Mouse (Mus musculus) stomach, embryonic 15.5 days (tissue): Measurements from ENCODE around the gene Dnajc4. TPM values are rescaled to one million over a fixed set of nuclear protein-coding genes. Genes with fewer than 3 reads are reported as not detected.

Experiments
- ATAC-seq: fragments of 200-750 bp; cut with Nextera tagmentation; 2 replicates; pipeline ENCODE4 v1.8.0; 2017; ENCODE audit warnings: low read depth, moderate number of reproducible peaks, moderate TSS enrichment; ENCODE audit not compliant: insufficient read depth, low FRiP score
- H3K27ac ChIP-seq: fragments of 300-500 bp; sonication (generic); 2 replicates; pipeline ENCODE4 v1.5.1; 2015; ENCODE audit warnings: mild to moderate bottlenecking, inconsistent platforms
- H3K27me3 ChIP-seq: fragments of 300-500 bp; sonication (generic); replicated peaks from 2 replicates; pipeline ENCODE4 v1.6.1; 2015; ENCODE audit warnings: inconsistent platforms
- H3K36me3 ChIP-seq: fragments of 300-500 bp; sonication (generic); 2 replicates; pipeline ENCODE4 v1.6.1; 2015; ENCODE audit warnings: inconsistent platforms
- H3K4me1 ChIP-seq: fragments of 300-500 bp; sonication (generic); 2 replicates; pipeline ENCODE4 v1.6.1; 2015; ENCODE audit warnings: inconsistent platforms
- H3K4me2 ChIP-seq: fragments of 300-500 bp; sonication (generic); 2 replicates; pipeline ENCODE4 v1.6.1; 2015; ENCODE audit warnings: mild to moderate bottlenecking, inconsistent platforms
- H3K4me3 ChIP-seq: fragments of 300-500 bp; sonication (generic); replicated peaks from 2 replicates; pipeline ENCODE4 v1.5.1; 2015; ENCODE audit warnings: inconsistent platforms
- H3K9ac ChIP-seq: fragments of 300-500 bp; sonication (generic); 2 replicates; pipeline ENCODE4 v1.6.1; 2015; ENCODE audit warnings: inconsistent platforms
- H3K9me3 ChIP-seq: fragments of 300-500 bp; sonication (generic); 2 replicates; pipeline ENCODE4 v1.6.1; 2016; ENCODE audit warnings: inconsistent platforms
- WGBS: fragments of 180-500 bp; shearing (Covaris S2); methylation state at CpG from one replicate; pipeline ENCODE4 v1.1.7; 2015; 5-methylcytosine and 5-hydroxymethylcytosine counted together
- polyA plus RNA-seq: library from polyadenylated mRNA; unstranded; fragments of >200 nt; fragmentation: Nextera tagmentation; extraction: Ambion mirVana; gene quantifications from 2 replicates; pipeline ENCODE4 v1.2.1, GENCODE M21; 2015

Gene Dnajc4
- polyA plus RNA-seq, 1 experiment from 2014 or later, result 26.4 TPM

DNA sequence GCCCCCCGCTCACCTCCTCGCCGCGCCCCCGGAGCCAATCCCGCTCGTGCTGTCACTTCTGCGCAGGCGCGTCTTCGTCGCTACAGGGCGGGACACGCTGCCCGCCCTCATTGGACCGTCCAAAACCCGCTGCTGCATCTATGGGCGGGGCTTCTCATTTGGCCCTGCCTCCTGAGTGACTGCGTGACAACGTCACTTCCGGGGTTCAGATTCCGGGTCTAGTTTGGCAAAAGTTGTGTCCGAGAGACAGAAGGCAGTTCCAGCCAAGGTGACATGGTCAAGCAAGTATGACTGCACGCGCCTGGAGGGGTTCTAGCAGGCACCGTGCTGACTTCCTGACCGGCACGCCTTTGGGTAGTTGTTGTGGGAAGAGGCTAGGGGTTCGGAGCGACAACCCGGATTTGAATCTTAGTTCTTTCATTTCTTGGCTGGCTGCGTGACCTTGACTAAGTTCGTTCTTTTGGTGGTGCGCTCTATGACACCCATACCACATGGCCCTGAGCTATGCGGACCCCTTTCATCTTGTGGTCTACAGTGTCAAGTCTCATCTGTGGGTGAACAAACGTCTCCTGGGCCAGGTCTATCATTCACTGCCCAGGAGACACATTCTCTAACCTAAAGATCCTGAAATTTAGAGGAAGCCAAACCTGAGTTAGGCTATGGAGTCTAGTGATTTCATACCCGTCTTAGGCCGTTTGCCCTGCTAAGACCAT, 11.8 kb downstream of the Dnajc4 start, which contains the start of gene Fkbp2:
Gene Fkbp2, minus strand, starts transcription at position 121 of the 713 bp plus-strand sequence.
- H3K27ac ChIP-seq, result peak within 1 kb of the TSS; percentile 95
- no peaks in the 10 kb centered on the region for H3K27me3 ChIP-seq
- peak; percentile 87 for ATAC-seq
- H3K36me3 ChIP-seq, result peaks cover 22% of the 10 kb centered on the region; the same call in 1 of the 2 replicates
- peak within 1 kb of the TSS; percentile 66 for H3K9ac ChIP-seq
- no peaks in the 10 kb centered on the region for H3K9me3 ChIP-seq
- WGBS, result 1% methylated on average over 38 of the region's 38 CpGs
- peak within 1 kb of the TSS; percentile 89 for H3K4me2 ChIP-seq
- H3K4me1 ChIP-seq, result peaks cover 39% of the 10 kb centered on the region
- H3K4me3 ChIP-seq, result peak within 1 kb of the TSS; percentile 75

- no peaks in the 10 kb centered on the region for H3K9me3 ChIP-seq
- H3K27ac ChIP-seq, result peak overlapping the region; percentile 95
- peak overlapping the region; percentile 75 for H3K4me3 ChIP-seq
- H3K9ac ChIP-seq, result peak overlapping the region; percentile 66
- WGBS, result under 1% methylated on average over 59 of the region's 59 CpGs
- peak overlapping the region; percentile 89 for H3K4me2 ChIP-seq
- ATAC-seq, result peak; percentile 91
- peaks cover 39% of the 10 kb centered on the region for H3K4me1 ChIP-seq
- H3K27me3 ChIP-seq, result no peaks in the 10 kb centered on the region
- H3K36me3 ChIP-seq, result peaks cover 20% of the 10 kb centered on the region; the same call in 1 of the 2 replicates
Measured at GRCm38 (mm10) chr19:6979486-6980380, 12.6 kb downstream of the Dnajc4 start.

DNA sequence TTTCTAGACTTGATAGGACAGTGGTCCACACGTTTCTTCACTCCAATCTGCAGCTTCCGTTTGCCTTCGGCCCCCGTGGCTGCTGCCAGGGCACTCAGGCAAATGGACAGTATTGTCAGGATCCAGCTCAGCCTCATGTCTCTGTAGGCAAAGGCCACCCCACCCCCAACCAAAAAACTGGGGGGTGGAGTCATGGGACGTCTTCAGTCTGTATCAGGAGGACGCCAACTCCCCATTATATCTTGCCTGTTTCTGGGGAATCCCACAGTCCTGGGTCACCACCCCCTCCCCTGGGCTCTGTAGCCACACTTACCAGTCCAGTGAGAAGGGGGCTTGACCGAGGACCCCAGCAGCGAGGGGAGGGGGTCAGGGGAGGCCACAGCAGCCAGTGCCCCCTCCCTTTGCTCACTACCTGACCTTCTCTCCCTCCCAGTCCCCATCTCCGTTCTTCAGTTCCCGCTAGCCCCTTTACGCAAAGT, 13.3 kb downstream of the Dnajc4 start:
- peak overlapping the region; percentile 75 for H3K4me3 ChIP-seq
- H3K27ac ChIP-seq, result peak overlapping the region; percentile 95
- H3K4me2 ChIP-seq, result peak overlapping the region; percentile 89
- no peaks in the 10 kb centered on the region for H3K9me3 ChIP-seq
- peaks cover 39% of the 10 kb centered on the region for H3K4me1 ChIP-seq
- ATAC-seq, result no peak
- peak overlapping the region; percentile 58 for H3K9ac ChIP-seq
- 9% methylated on average over 11 of the region's 11 CpGs for WGBS
- no peaks in the 10 kb centered on the region for H3K27me3 ChIP-seq
- H3K36me3 ChIP-seq, result peaks cover 20% of the 10 kb centered on the region; the same call in 1 of the 2 replicates

DNA sequence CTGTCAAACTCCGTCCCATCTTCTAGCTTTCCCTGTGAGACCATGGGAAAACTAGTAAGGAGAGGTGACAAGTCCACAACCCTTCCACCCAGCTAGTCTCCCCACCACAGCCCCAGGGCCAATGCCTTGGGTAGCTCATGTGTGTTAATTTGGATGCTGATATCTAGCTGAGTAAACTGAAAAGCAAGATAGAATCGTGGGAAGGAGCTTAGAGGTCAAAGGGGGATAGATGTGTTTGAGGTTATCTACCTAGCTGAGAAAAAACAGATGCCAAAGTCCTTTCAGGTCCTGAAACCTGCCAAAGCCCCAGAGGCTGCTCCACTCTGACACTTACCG, 13.8 kb downstream of the Dnajc4 start:
- Histone ChIP-seq H3K27me3 (no peaks in the 10 kb centered on the region), H3K4me3 (peak overlapping the region; percentile 75), H3K4me1 (peaks cover 42% of the 10 kb centered on the region), H3K9ac (0 out of 2 replicates have a peak overlapping the region, but pooled peaks have one; percentile 1), H3K36me3 (peaks cover 15% of the 10 kb centered on the region; the same call in 1 of the 2 replicates), H3K27ac (peak overlapping the region; percentile 1; the same call in 1 of the 2 replicates), H3K4me2 (peak overlapping the region; percentile 89), H3K9me3 (no peaks in the 10 kb centered on the region)
- WGBS, result 32% methylated on average over 3 of the region's 3 CpGs
- no peak for ATAC-seq

GRCm38 (mm10) chr19:6977759-6978638, 14.4 kb downstream of the Dnajc4 start:
- no peak for ATAC-seq
- peak overlapping the region; percentile 75 for H3K4me3 ChIP-seq
- H3K9ac ChIP-seq, result 0 out of 2 replicates have a peak overlapping the region, but pooled peaks have one; percentile 1
- peaks cover 42% of the 10 kb centered on the region for H3K4me1 ChIP-seq
- peak overlapping the region; percentile 89 for H3K4me2 ChIP-seq
- H3K27me3 ChIP-seq, result no peaks in the 10 kb centered on the region
- H3K9me3 ChIP-seq, result no peaks in the 10 kb centered on the region
- WGBS, result 71% methylated on average over 13 of the region's 13 CpGs
- peak overlapping the region; percentile 1; the same call in 1 of the 2 replicates for H3K27ac ChIP-seq
- H3K36me3 ChIP-seq, result peaks cover 11% of the 10 kb centered on the region; the same call in 1 of the 2 replicates

DNA sequence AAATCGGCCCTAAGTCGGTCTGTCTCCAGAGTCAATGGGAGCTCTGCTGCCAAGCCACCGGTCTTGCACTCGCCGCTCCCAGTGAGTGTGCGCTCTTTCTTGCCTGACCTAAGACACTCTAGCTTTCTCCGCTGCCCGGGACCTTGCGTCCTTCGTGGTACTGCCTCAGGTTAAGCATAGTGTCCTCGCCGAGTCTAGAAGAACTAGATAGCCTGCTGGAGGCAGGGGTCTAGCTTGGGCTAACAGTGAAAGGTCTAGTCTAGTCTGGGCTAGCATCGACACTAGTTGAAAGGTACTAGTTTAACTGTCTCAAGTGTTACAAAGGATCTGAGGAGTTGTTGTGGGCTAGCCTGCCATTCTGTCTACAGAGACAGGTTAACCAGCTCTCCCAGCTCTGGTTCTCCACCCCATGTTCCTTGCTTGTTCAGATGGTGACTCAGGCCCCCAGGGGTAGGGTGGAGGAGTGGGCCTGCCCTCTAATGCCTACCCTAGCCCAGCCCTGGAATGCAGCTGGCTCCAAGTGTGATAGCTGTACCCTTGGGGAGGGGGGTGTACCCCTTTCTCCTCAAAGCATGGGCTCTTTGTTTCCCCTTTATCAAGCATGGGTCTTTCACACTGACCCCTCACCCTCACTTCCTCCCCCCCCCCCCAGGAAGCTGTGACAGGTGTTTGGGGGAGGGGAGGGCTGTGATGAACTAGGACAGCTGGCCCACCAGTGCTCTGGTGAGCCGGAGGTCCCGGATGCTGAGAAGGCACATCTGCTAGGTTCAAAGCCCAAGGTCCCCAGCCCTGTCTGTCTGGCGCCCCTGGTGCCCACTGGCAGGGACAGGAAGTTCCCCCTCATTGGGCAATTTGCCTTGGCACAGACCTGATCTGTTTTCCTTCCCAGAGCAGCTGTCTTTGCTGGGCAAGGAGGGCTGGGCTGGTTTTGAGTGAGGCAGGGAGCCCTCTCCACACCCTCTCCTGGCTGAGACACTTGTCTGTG, 16.5 kb downstream of the Dnajc4 start, which contains the start of gene Plcb3:
Gene Plcb3, minus strand, starts transcription at position 934 of the 985 bp plus-strand sequence.
- Histone ChIP-seq H3K36me3 (0 out of 2 replicates have a peak, but pooled peaks cover 6% of the 10 kb centered on the region), H3K9ac (peak within 1 kb of the TSS; percentile 68), H3K4me3 (peak within 1 kb of the TSS; percentile 64), H3K27me3 (no peaks in the 10 kb centered on the region), H3K4me2 (peak within 1 kb of the TSS; percentile 68), H3K27ac (peak within 1 kb of the TSS; percentile 94), H3K9me3 (no peaks in the 10 kb centered on the region), H3K4me1 (peaks cover 53% of the 10 kb centered on the region)
- WGBS, result 0% methylated on average over 16 of the region's 16 CpGs
- no peak for ATAC-seq

DNA sequence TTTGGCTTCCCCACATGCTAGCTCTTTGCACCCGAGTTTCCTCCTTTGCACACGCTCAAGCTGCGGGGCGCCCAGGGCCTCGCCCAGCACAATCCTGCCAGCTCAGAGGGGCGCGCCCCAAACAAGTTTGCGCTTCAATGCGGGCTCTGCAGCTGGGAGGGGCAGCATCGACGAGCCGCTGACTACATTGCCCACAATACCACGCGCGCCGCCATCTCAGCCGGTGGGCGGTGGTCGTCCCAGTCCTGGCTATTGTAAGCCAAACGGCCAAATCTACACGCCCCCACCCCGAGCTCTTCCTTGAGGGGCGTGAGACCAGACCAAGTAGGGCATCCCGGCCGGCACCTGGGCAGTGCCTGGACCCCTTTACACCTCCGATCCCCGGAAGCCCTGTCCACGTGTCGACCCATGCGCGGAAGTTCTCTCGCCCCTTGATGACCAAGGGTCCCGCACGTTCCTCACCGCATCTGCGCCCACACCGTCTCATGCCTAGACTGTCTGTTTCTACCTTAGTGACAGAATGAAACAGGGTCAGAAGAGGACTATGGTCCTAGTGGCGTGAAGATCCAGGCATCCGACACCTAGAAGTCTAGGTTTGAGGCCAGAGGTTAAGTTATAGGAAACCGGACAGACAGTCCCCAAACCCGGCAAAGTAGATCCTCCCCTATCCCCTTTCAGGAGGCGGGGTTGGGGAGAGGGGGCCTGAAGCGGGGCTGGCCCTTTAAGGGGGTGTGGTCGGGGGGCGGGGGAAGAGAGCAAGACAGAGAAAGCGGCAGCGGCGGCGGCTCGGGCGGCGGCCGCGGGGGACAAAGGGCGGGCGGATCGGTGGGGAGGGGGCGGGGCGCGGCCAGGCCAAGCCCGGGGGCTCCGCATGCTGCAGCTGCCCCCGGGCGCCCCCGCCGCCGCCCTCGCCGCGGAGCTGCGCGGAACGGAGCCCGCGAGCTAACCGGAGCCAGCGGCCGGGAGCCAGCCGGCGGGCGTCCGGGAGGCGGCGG, 17.9 kb downstream of the Dnajc4 start, which contains the start of gene Ppp1r14b:
Gene Ppp1r14b, plus strand, starts transcription at position 758 of the 995 bp plus-strand sequence.
- Histone ChIP-seq H3K36me3 (0 out of 2 replicates have a peak, but pooled peaks cover 6% of the 10 kb centered on the region), H3K4me2 (peak within 1 kb of the TSS; percentile 68), H3K9ac (peak within 1 kb of the TSS; percentile 68), H3K27ac (peak within 1 kb of the TSS; percentile 94), H3K9me3 (no peaks in the 10 kb centered on the region), H3K27me3 (no peaks in the 10 kb centered on the region), H3K4me3 (peak within 1 kb of the TSS; percentile 64), H3K4me1 (peaks cover 64% of the 10 kb centered on the region)
- under 1% methylated on average over 81 of the region's 84 CpGs for WGBS
- ATAC-seq, result peak; percentile 57

- 0 out of 2 replicates have a peak, but pooled peaks cover 6% of the 10 kb centered on the region for H3K36me3 ChIP-seq
- peak overlapping the region; percentile 64 for H3K4me3 ChIP-seq
- no peak overlapping the region for H3K9ac ChIP-seq
- H3K9me3 ChIP-seq, result no peaks in the 10 kb centered on the region
- peaks cover 60% of the 10 kb centered on the region for H3K4me1 ChIP-seq
- ATAC-seq, result no peak
- no peaks in the 10 kb centered on the region for H3K27me3 ChIP-seq
- peak overlapping the region; percentile 77 for H3K27ac ChIP-seq
- 31% methylated on average over 12 of the region's 12 CpGs for WGBS
- peak overlapping the region; percentile 68 for H3K4me2 ChIP-seq
Measured at GRCm38 (mm10) chr19:6973581-6974190, 18.7 kb downstream of the Dnajc4 start.
